Mouse (Mus musculus) liver, embryonic 14.5 days (tissue): ENCODE results near the gene Tnfrsf23. TPM values are rescaled to one million over a fixed set of nuclear protein-coding genes. Genes with fewer than 3 reads are reported as not detected.

Experiments used
- ATAC-seq: fragments of 200-750 bp; cut with Nextera tagmentation; 2 replicates; pipeline ENCODE4 v1.8.0; 2017; ENCODE audit warnings: moderate number of reproducible peaks, mild to moderate bottlenecking, moderate library complexity; ENCODE audit not compliant: insufficient read depth
- DNase-seq, 3 experiments: peaks; one replicate each; pipeline ENCODE4 v3.0.0-alpha.2; 2012 to 2013; ENCODE audit warnings: low read depth in 3 of 3, low spot score in 3 of 3
- H3K27ac ChIP-seq: fragments of 300-500 bp; sonication (generic); 2 replicates; pipeline ENCODE4 v1.5.1; 2014; ENCODE audit warnings: moderate library complexity, mild to moderate bottlenecking, control low read depth, inconsistent platforms
- H3K27me3 ChIP-seq: fragments of 300-500 bp; sonication (generic); 2 replicates; pipeline ENCODE4 v1.6.1; 2014; ENCODE audit warnings: mild to moderate bottlenecking, low read length, moderate library complexity; ENCODE audit not compliant: control insufficient read depth, insufficient read depth
- H3K36me3 ChIP-seq: fragments of 300-500 bp; sonication (generic); replicated peaks from 2 replicates; pipeline ENCODE4 v1.6.1; 2014; ENCODE audit warnings: low read depth; ENCODE audit not compliant: control insufficient read depth, insufficient read depth
- H3K4me1 ChIP-seq, 2 experiments: fragments of 200-500 bp in 1 of 2; fragments of 300-500 bp in 1 of 2; sonication (generic) in 1 of 2; replicated peaks; 2 replicates each; pipeline ENCODE4 v1.6.1; 2012 to 2014; ENCODE audit warnings: antibody characterized with exemption in 1 of 2, inconsistent platforms in 1 of 2, low read length in 1 of 2; ENCODE audit not compliant: control insufficient read depth in 2 of 2, insufficient read depth in 2 of 2
- H3K4me2 ChIP-seq: fragments of 300-500 bp; sonication (generic); 2 replicates; pipeline ENCODE4 v1.6.1; 2014; ENCODE audit warnings: low read depth, mild to moderate bottlenecking, control low read depth, moderate library complexity
- H3K4me3 ChIP-seq, 2 experiments: fragments of 200-500 bp in 1 of 2; fragments of 300-500 bp in 1 of 2; sonication (generic) in 1 of 2; 2 replicates each; pipeline ENCODE4 v1.5.1; 2012 to 2014; ENCODE audit warnings: low read depth in 2 of 2, low read length in 2 of 2, mild to moderate bottlenecking in 2 of 2, control low read depth in 1 of 2, inconsistent platforms in 1 of 2, moderate library complexity in 1 of 2; ENCODE audit not compliant: insufficient read depth in 1 of 2
- H3K9ac ChIP-seq: fragments of 300-500 bp; sonication (generic); replicated peaks from 2 replicates; pipeline ENCODE4 v1.6.1; 2014; ENCODE audit warnings: mild to moderate bottlenecking, control low read depth, moderate library complexity
- H3K9me3 ChIP-seq: fragments of 300-500 bp; sonication (generic); 2 replicates; pipeline ENCODE4 v1.6.1; 2016; ENCODE audit warnings: low read length, mixed read lengths; ENCODE audit not compliant: control insufficient read depth
- CTCF ChIP-seq: IDR thresholded peaks from 2 replicates; pipeline ENCODE4 v1.5.1; 2016; ENCODE audit warnings: antibody characterized with exemption, low read depth, control low read depth
- EP300 ChIP-seq: IDR thresholded peaks from 2 replicates; pipeline ENCODE4 v1.6.1; 2016; ENCODE audit warnings: antibody characterized with exemption, low read depth
- WGBS: fragments of 180-500 bp; shearing (Covaris S2); extraction: QIAGEN DNeasy Blood & Tissue Kit; methylation state at CpG from one replicate; pipeline ENCODE4 v1.1.7; 2014; ENCODE audit not compliant: insufficient replicate concordance; 5-methylcytosine and 5-hydroxymethylcytosine counted together
- polyA plus RNA-seq, 2 experiments: library from polyadenylated mRNA; depleted of rRNA in 1 of 2; stranded (reverse) in 1 of 2; unstranded in 1 of 2; fragments of >200 nt; fragmentation: Nextera tagmentation in 1 of 2; extraction: Ambion mirVana in 1 of 2; gene quantifications; 2 replicates each; pipeline versions ENCODE4 v1.2.1 to v1.2.3; 2012 to 2014

The Tnfrsf23 gene
- polyA plus RNA-seq, 2 experiments = 0.22 to 0.44 TPM

GRCm38 (mm10) chr7:143631503-143631902 is 54.2 kb downstream of the Tnfrsf23 start:
- WGBS = 53% methylated on average over 2 of the region's 2 CpGs
- no peak for TF ChIP-seq CTCF
- TF ChIP-seq EP300 = no peak
- H3K27me3 ChIP-seq = no peaks in the 10 kb centered on the region
- ATAC-seq (no peak), DNase-seq (no peak)
- no peaks in the 10 kb centered on the region for H3K36me3 ChIP-seq
- H3K4me2 ChIP-seq = no peak overlapping the region
- H3K27ac ChIP-seq = no peak overlapping the region
- no peaks in the 10 kb centered on the region for H3K9me3 ChIP-seq
- H3K4me3 ChIP-seq = no peak overlapping the region
- no peaks in the 10 kb centered on the region for H3K4me1 ChIP-seq
- no peak overlapping the region for H3K9ac ChIP-seq

- H3K9me3 ChIP-seq = no peaks in the 10 kb centered on the region
- TF ChIP-seq EP300 = no peak
- no peak for TF ChIP-seq CTCF
- H3K36me3 ChIP-seq = no peaks in the 10 kb centered on the region
- no peak overlapping the region for H3K27ac ChIP-seq
- no peaks in the 10 kb centered on the region for H3K27me3 ChIP-seq
- H3K4me2 ChIP-seq = no peak overlapping the region
- no peak for ATAC-seq
- no peak for DNase-seq
- no peaks in the 10 kb centered on the region for H3K4me1 ChIP-seq
- H3K9ac ChIP-seq = no peak overlapping the region
- H3K4me3 ChIP-seq = no peak overlapping the region
- WGBS = 33% methylated on average over 1 of the region's 1 CpGs
These were observed 56.2 kb downstream of the Tnfrsf23 start for GRCm38 (mm10) chr7:143629501-143629900.

GRCm38 (mm10) chr7:143628540-143628939 is 57.1 kb downstream of the Tnfrsf23 start, which contains the start of gene Tnfrsf26:
Gene Tnfrsf26 (minus strand): TSS chr7:143628722.
- Histone ChIP-seq H3K4me3 (no peak within 1 kb of the TSS), H3K27ac (no peak within 1 kb of the TSS), H3K9me3 (no peaks in the 10 kb centered on the region), H3K27me3 (no peaks in the 10 kb centered on the region), H3K4me1 (no peaks in the 10 kb centered on the region), H3K4me2 (no peak within 1 kb of the TSS; the same call in 1 of the 2 replicates), H3K9ac (no peak within 1 kb of the TSS), H3K36me3 (no peaks in the 10 kb centered on the region)
- 87% methylated on average over 1 of the region's 1 CpGs for WGBS
- ATAC-seq = no peak
- TF ChIP-seq EP300 (no peak), CTCF (no peak)
- DNase-seq = no peak

GRCm38 (mm10) chr7:143627555-143628286 is 58.0 kb downstream of the Tnfrsf23 start:
- H3K4me3 ChIP-seq = no peak overlapping the region
- WGBS = 17% methylated on average over 10 of the region's 10 CpGs
- no peak overlapping the region; the same call in 1 of the 2 replicates for H3K4me2 ChIP-seq
- TF ChIP-seq EP300 (no peak), CTCF (no peak)
- H3K9ac ChIP-seq = no peak overlapping the region
- ATAC-seq (no peak), DNase-seq (no peak)
- no peaks in the 10 kb centered on the region for H3K36me3 ChIP-seq
- H3K4me1 ChIP-seq = no peaks in the 10 kb centered on the region
- H3K9me3 ChIP-seq = no peaks in the 10 kb centered on the region
- no peaks in the 10 kb centered on the region for H3K27me3 ChIP-seq
- no peak overlapping the region for H3K27ac ChIP-seq

GRCm38 (mm10) chr7:143626178-143626577 is 59.5 kb downstream of the Tnfrsf23 start:
- H3K9me3 ChIP-seq = no peaks in the 10 kb centered on the region
- H3K9ac ChIP-seq = no peak overlapping the region
- ATAC-seq (no peak), DNase-seq (no peak)
- H3K4me2 ChIP-seq = no peak overlapping the region
- H3K36me3 ChIP-seq = no peaks in the 10 kb centered on the region
- no peaks in the 10 kb centered on the region for H3K27me3 ChIP-seq
- H3K4me1 ChIP-seq = no peaks in the 10 kb centered on the region
- H3K4me3 ChIP-seq = no peak overlapping the region
- no peak overlapping the region for H3K27ac ChIP-seq
- no peak for TF ChIP-seq EP300
- no peak for TF ChIP-seq CTCF
- 43% methylated on average over 2 of the region's 2 CpGs for WGBS
